Mouse (Mus musculus) forebrain, embryonic 16.5 days (tissue): ENCODE measurements at regions not wholly inside any gene's neighbourhood (a gene's known extent, or its start where the extent isn't known, plus 50 kb on each side); places are given as distances from the start of the nearest gene placed in this dataset.

Experiments
- ATAC-seq: fragments of 200-750 bp; cut with Nextera tagmentation; 2 replicates; pipeline ENCODE4 v1.8.0; 2017; ENCODE audit warnings: mild to moderate bottlenecking, moderate library complexity
- H3K27ac ChIP-seq: fragments of 300-500 bp; sonication (generic); 2 replicates; pipeline ENCODE4 v1.5.1; 2014; ENCODE audit warnings: low read length, control low read depth
- H3K27me3 ChIP-seq: fragments of 300-500 bp; sonication (generic); replicated peaks from 2 replicates; pipeline ENCODE4 v1.6.1; 2014; ENCODE audit warnings: low read length; ENCODE audit not compliant: control insufficient read depth, insufficient read depth
- H3K36me3 ChIP-seq: fragments of 300-500 bp; sonication (generic); 2 replicates; pipeline ENCODE4 v1.6.1; 2014; ENCODE audit not compliant: control insufficient read depth, insufficient read depth
- H3K4me1 ChIP-seq: fragments of 300-500 bp; sonication (generic); replicated peaks from 2 replicates; pipeline ENCODE4 v1.6.1; 2014; ENCODE audit warnings: low read length; ENCODE audit not compliant: control insufficient read depth, insufficient read depth
- H3K4me2 ChIP-seq: fragments of 300-500 bp; sonication (generic); 2 replicates; pipeline ENCODE4 v1.6.1; 2014; ENCODE audit warnings: mild to moderate bottlenecking, low read length, control low read depth
- H3K4me3 ChIP-seq: fragments of 300-500 bp; sonication (generic); replicated peaks from 2 replicates; pipeline ENCODE4 v1.5.1; 2014; ENCODE audit warnings: mild to moderate bottlenecking, low read length, control low read depth
- H3K9ac ChIP-seq: fragments of 300-500 bp; sonication (generic); replicated peaks from 2 replicates; pipeline ENCODE4 v1.6.1; 2014; ENCODE audit warnings: low read depth, low read length, control low read depth
- H3K9me3 ChIP-seq: fragments of 300-500 bp; sonication (generic); 2 replicates; pipeline ENCODE4 v1.6.1; 2016; ENCODE audit warnings: low read length; ENCODE audit not compliant: control insufficient read depth
- WGBS: fragments of 180-500 bp; shearing (Covaris S2); extraction: QIAGEN DNeasy Blood & Tissue Kit; methylation state at CpG from one replicate; pipeline ENCODE4 v1.1.7; 2014; 5-methylcytosine and 5-hydroxymethylcytosine counted together

DNA sequence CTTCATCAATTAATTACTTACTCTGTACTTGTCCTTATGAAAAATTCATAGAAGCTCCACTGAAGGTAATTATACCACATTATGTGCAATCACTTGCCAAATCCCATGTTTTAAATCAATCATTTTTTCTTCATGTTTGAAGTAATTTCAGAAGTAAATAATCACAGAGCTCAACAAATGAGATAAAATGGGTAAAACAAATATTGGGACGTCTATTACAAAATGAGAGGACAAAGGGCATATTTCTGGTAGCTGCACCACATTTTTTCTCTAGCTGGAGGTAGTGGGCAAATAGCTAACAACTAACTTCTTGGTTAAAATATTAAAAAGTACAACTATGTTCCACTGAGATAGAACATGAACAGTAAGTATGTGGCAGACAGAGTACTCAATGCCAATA is 681.3 kb upstream of the Pot1a start:
- Histone ChIP-seq H3K4me3 (no peak overlapping the region), H3K9me3 (no peaks in the 10 kb centered on the region), H3K9ac (no peak overlapping the region), H3K27me3 (no peaks in the 10 kb centered on the region), H3K4me1 (no peaks in the 10 kb centered on the region), H3K27ac (no peak overlapping the region), H3K4me2 (no peak overlapping the region), H3K36me3 (no peaks in the 10 kb centered on the region)
- 76% methylated on average over 1 of the region's 1 CpGs for WGBS
- no peak for ATAC-seq

DNA sequence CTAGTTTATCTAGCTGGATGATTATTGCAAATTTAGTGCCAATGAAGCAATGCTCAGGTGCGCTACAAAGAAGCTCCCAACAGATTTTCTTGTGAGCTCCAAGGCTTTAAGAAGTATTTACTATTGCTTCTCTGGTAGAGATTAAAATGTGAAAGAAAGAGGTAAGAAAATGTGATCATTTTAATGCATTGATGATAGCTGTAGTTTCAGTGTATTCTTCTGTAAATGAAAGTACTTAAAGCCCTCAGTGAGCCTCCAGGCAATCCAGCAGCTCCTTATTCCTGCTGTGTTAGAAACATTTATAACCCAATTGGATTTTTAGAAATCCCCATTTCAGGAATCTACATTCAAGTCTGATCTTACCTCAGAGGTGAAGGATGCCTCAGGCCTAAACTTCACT is 675.4 kb upstream of the Pot1a start:
- no peak overlapping the region for H3K4me3 ChIP-seq
- 95% methylated on average over 1 of the region's 1 CpGs for WGBS
- H3K36me3 ChIP-seq, result no peaks in the 10 kb centered on the region

DNA sequence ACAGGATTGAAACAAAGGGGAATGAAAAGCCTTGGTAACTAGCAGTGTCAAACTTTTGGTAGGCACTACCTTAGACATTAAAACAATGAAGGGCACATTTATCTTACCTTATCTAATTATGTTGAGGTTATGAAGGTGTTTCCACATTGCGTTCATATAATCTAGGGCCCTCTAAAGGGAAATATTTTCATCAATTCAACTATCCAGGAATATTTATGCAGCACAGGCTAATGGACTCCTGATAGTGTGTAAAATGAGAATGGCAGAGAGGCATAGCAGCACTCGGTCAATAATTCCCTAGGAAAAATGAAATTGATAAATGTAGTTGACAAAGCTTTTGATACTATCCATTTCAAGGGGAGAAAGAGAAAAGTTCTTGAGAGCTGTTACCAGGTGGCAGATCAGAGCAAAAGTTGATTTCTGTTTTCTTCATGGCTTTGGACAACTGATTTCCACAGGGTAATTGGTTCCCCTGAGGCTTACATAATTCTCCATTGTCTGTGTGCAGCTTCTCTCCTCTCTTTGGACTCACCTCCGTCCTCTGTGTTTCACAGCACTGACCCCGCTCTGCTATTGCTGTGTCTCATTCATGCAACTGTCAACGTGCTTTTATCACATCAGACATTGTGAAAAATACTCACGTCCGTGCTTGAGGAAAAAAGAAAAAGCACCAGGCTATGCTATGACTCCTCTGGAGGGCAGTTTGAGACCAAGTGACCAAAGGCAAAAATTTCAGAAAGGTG is 632.3 kb upstream of the Pot1a start:
- ATAC-seq, result no peak
- WGBS, result 36% methylated on average over 7 of the region's 7 CpGs
- no peaks in the 10 kb centered on the region for H3K4me1 ChIP-seq
- H3K9ac ChIP-seq, result no peak overlapping the region
- no peak overlapping the region for H3K4me3 ChIP-seq
- H3K27ac ChIP-seq, result no peak overlapping the region
- no peaks in the 10 kb centered on the region for H3K36me3 ChIP-seq
- no peak overlapping the region for H3K4me2 ChIP-seq
- H3K27me3 ChIP-seq, result no peaks in the 10 kb centered on the region
- no peaks in the 10 kb centered on the region for H3K9me3 ChIP-seq

More for the DNA sequence above, 675.4 kb upstream of the Pot1a start:
- H3K4me2 ChIP-seq, result no peak overlapping the region
- H3K27ac ChIP-seq, result no peak overlapping the region
- H3K9me3 ChIP-seq, result no peaks in the 10 kb centered on the region
- H3K4me1 ChIP-seq, result no peaks in the 10 kb centered on the region
- H3K27me3 ChIP-seq, result no peaks in the 10 kb centered on the region
- no peak overlapping the region for H3K9ac ChIP-seq
- no peak for ATAC-seq

DNA sequence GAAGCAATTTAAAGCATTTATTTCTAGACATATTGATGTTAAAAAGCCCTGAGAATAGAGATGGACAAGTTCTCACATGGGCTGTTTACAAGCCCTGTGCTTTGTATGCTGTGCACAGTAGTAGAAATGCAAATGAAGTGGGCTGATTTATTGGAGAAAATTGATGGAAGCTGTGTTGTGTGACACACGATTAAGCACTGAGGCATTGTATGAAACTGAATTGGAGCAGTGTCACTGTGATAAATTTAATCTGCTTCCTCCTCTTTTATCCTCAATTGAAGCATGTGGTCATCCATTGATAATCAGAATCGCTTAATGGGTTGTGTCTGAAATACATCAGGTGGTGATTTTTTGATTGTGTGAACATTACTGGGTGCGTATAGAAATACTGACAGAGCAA is 631.4 kb upstream of the Pot1a start:
- Histone ChIP-seq H3K9me3 (no peaks in the 10 kb centered on the region), H3K4me2 (no peak overlapping the region), H3K36me3 (no peaks in the 10 kb centered on the region), H3K27ac (no peak overlapping the region), H3K4me1 (no peaks in the 10 kb centered on the region), H3K27me3 (no peaks in the 10 kb centered on the region), H3K9ac (no peak overlapping the region), H3K4me3 (no peak overlapping the region)
- peak; percentile 79 for ATAC-seq
- WGBS, result 28% methylated on average over 3 of the region's 3 CpGs
